Mouse (Mus musculus) kidney, embryonic 14.5 days (tissue): ENCODE measurements around the gene Abcb9. TPM values are rescaled to one million over a fixed set of nuclear protein-coding genes. Genes with fewer than 3 reads are reported as not detected.

ENCODE experiments used
- ATAC-seq: fragments of 200-750 bp; cut with Nextera tagmentation; 2 replicates; pipeline ENCODE4 v1.8.0; 2017; ENCODE audit warnings: moderate number of reproducible peaks, mild to moderate bottlenecking, moderate TSS enrichment, moderate library complexity; ENCODE audit not compliant: low FRiP score, low TSS enrichment
- H3K27ac ChIP-seq: fragments of 300-500 bp; sonication (generic); 2 replicates; pipeline ENCODE4 v1.5.1; 2014; ENCODE audit warnings: low read depth, mild to moderate bottlenecking, low read length, moderate library complexity, mixed read lengths
- H3K27me3 ChIP-seq: fragments of 300-500 bp; sonication (generic); 2 replicates; pipeline ENCODE4 v1.6.1; 2014; ENCODE audit warnings: mild to moderate bottlenecking, low read length; ENCODE audit not compliant: control insufficient read depth, insufficient read depth
- H3K36me3 ChIP-seq: fragments of 300-500 bp; sonication (generic); 2 replicates; pipeline ENCODE4 v1.6.1; 2014; ENCODE audit warnings: low read length, mixed read lengths; ENCODE audit not compliant: control insufficient read depth, insufficient read depth
- H3K4me1 ChIP-seq: fragments of 300-500 bp; sonication (generic); 2 replicates; pipeline ENCODE4 v1.6.1; 2014; ENCODE audit warnings: low read length, mixed read lengths; ENCODE audit not compliant: control insufficient read depth, insufficient read depth
- H3K4me2 ChIP-seq: fragments of 300-500 bp; sonication (generic); replicated peaks from 2 replicates; pipeline ENCODE4 v1.6.1; 2014; ENCODE audit warnings: low read depth, mild to moderate bottlenecking, low read length
- H3K4me3 ChIP-seq: fragments of 300-500 bp; sonication (generic); 2 replicates; pipeline ENCODE4 v1.5.1; 2014; ENCODE audit warnings: mild to moderate bottlenecking, low read length
- H3K9ac ChIP-seq: fragments of 300-500 bp; sonication (generic); 2 replicates; pipeline ENCODE4 v1.6.1; 2014; ENCODE audit warnings: low read depth, mild to moderate bottlenecking, low read length, moderate library complexity
- H3K9me3 ChIP-seq: fragments of 300-500 bp; sonication (generic); 2 replicates; pipeline ENCODE4 v1.6.1; 2016; ENCODE audit warnings: low read length; ENCODE audit not compliant: control insufficient read depth
- WGBS: fragments of 180-500 bp; shearing (Covaris S2); extraction: QIAGEN DNeasy Blood & Tissue Kit; methylation state at CpG from one replicate; pipeline ENCODE4 v1.1.7; 2014; 5-methylcytosine and 5-hydroxymethylcytosine counted together
- polyA plus RNA-seq: library from polyadenylated mRNA; unstranded; fragments of >200 nt; fragmentation: Nextera tagmentation; extraction: Ambion mirVana; gene quantifications from 2 replicates; pipeline ENCODE4 v1.2.1, GENCODE M21; 2014

Gene Abcb9
- 0.44 and 0.97 TPM in 2 replicates for polyA plus RNA-seq

DNA sequence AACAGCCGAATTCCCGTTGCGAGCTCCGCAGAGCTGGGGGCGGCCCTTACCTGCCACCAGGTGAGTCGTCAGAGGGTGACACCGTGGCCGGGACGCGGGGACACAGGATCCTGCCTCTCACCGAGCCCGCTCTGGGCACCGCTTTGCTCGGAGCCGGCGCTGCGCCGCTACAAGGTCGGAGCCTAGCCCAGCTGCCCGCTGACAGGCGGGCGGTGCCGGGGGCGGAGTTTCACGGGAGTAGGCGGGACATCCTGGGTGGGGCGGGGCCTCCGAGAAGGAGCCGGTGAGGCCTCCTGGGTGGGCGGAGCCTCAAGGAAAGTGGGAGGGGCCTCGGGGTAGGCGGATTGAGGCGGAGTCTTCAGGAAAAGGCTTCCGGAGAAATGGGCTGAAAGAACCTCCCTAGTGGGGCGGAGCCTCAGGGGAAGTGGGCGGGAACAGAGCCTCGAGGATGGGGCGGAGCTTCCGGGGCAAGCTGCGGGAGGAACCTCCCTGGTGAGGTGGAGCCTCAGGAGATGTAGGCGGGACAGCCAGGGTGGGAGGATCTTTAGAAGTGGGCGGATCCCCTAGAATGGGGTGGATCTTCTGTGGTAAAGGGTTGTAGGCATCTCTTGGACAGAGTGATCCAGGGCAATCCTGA lies at the start of gene Abcb9:
Abcb9 (minus strand) TSS at position 203 of the 637 bp plus-strand sequence.
- WGBS, result 1% methylated on average over 42 of the region's 42 CpGs

DNA sequence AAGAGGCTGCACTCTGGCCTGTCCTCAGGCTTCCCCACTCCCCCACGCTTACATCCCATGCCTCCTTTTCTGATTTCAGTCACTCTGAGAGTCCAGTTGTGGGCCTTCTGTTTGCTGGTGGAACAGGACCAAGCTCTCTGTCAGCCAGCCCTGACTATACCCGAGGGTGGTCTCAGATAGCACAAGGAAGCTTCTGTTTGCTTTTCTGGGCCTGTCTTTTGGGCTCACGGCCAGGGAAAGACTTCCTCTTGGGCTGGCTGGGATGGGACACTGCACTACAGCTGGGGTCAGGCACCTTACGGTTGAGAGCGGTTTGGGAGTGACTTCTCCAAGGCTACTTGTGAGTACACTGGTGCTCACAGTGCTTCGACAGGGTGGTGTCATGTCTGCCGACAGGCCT lies 42.5 kb upstream of the Abcb9 start:
- 74% methylated on average over 7 of the region's 7 CpGs for WGBS
- H3K36me3 ChIP-seq, result peaks cover 12% of the 10 kb centered on the region
- H3K4me1 ChIP-seq, result no peaks in the 10 kb centered on the region
- H3K27ac ChIP-seq, result no peak overlapping the region
- no peaks in the 10 kb centered on the region for H3K9me3 ChIP-seq
- no peak overlapping the region for H3K4me3 ChIP-seq
- H3K27me3 ChIP-seq, result no peaks in the 10 kb centered on the region
- no peak overlapping the region for H3K4me2 ChIP-seq
- H3K9ac ChIP-seq, result no peak overlapping the region
- no peak for ATAC-seq

More for the DNA sequence above, at the start of gene Abcb9:
- Histone ChIP-seq H3K36me3 (no peaks in the 10 kb centered on the region), H3K4me3 (peak within 1 kb of the TSS; percentile 44), H3K27ac (no peak within 1 kb of the TSS), H3K9ac (peak within 1 kb of the TSS; percentile 57), H3K27me3 (no peaks in the 10 kb centered on the region), H3K9me3 (no peaks in the 10 kb centered on the region), H3K4me1 (peaks cover 9% of the 10 kb centered on the region; the same call in 1 of the 2 replicates), H3K4me2 (peak within 1 kb of the TSS; percentile 94)
- peak; percentile 79 for ATAC-seq

DNA sequence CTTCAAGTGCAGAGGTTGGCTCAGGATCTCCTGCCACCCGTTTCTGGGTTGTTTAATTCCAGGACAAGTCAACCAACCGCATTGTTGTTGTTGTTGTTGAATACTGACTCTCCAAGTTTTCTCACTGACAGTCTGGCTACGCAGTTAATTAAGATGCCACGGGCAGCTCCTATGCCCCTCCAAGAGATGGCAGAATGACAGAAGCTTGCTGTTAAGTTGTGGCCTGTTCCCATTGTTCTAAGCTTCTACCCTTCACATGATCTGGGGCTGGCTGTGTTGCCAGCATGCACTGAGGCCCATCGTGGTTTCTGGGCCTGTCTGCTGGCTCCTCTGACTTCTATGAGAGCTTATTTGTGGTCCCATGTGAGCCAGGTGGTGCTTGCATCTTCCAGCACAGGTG lies 38.7 kb upstream of the Abcb9 start:
- 80% methylated on average over 5 of the region's 5 CpGs for WGBS
- H3K4me3 ChIP-seq, result no peak overlapping the region
- ATAC-seq, result no peak

DNA sequence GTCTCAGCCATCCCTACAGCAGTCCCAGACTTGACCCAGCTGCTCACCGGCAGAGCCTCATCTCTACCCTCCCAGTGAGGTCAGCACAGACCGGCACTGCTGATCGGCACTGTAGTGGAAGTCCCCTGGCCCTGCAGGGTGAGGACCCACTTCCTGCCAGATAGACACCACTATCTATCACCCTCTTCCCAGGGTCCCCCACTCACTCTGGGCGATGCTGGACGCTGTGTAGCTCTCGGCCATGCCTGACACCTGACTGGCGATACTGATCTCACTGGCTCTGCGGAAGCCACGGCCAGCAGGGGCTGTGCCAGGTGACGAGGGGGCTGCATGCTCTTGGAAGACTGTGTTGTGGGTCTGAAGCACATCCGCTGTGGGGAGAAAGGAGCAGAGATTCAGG lies 29.5 kb upstream of the Abcb9 start:
- Histone ChIP-seq H3K4me1 (no peaks in the 10 kb centered on the region), H3K9ac (no peak overlapping the region), H3K4me2 (no peak overlapping the region), H3K4me3 (no peak overlapping the region), H3K9me3 (no peaks in the 10 kb centered on the region), H3K27ac (no peak overlapping the region), H3K36me3 (peaks cover 55% of the 10 kb centered on the region), H3K27me3 (no peaks in the 10 kb centered on the region)
- ATAC-seq, result no peak
- WGBS, result 90% methylated on average over 11 of the region's 11 CpGs

More for the DNA sequence above, 38.7 kb upstream of the Abcb9 start:
- no peaks in the 10 kb centered on the region for H3K9me3 ChIP-seq
- H3K9ac ChIP-seq, result no peak overlapping the region
- no peak overlapping the region for H3K4me2 ChIP-seq
- H3K27ac ChIP-seq, result no peak overlapping the region
- no peaks in the 10 kb centered on the region for H3K4me1 ChIP-seq
- no peaks in the 10 kb centered on the region for H3K27me3 ChIP-seq
- H3K36me3 ChIP-seq, result peaks cover 21% of the 10 kb centered on the region

GRCm38 (mm10) chr5:124122357-124122756 lies 26.8 kb upstream of the Abcb9 start:
- H3K9ac ChIP-seq, result no peak overlapping the region
- H3K9me3 ChIP-seq, result no peaks in the 10 kb centered on the region
- ATAC-seq, result no peak
- H3K27me3 ChIP-seq, result no peaks in the 10 kb centered on the region
- H3K27ac ChIP-seq, result no peak overlapping the region
- H3K4me2 ChIP-seq, result no peak overlapping the region
- H3K4me3 ChIP-seq, result no peak overlapping the region
- peaks cover 60% of the 10 kb centered on the region for H3K36me3 ChIP-seq
- WGBS, result 92% methylated on average over 18 of the region's 18 CpGs
- H3K4me1 ChIP-seq, result peaks cover 3% of the 10 kb centered on the region

DNA sequence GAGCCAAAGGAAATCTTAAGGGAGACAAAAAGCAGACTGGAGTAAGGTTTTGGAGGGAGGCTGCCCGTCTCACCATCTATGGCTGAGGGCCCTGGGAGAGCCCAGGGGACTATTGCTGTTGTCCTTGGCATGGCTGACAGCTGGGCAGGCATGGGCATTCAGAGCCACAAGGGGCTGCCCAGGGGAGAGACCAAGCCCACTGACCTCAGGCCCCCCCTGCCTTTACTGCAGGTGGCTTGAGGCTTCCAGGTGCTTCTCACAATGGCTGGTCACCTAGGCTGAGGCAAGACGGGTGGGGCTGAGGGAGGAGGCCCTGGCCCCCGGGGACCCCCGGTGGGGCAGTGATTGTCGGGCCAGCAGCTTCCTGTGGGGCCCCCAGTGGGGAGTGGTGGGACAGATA lies 23.6 kb upstream of the Abcb9 start:
- Histone ChIP-seq H3K27me3 (no peaks in the 10 kb centered on the region), H3K4me3 (no peak overlapping the region), H3K4me2 (no peak overlapping the region), H3K9ac (no peak overlapping the region), H3K27ac (no peak overlapping the region), H3K9me3 (no peaks in the 10 kb centered on the region), H3K36me3 (peaks cover 62% of the 10 kb centered on the region), H3K4me1 (peaks cover 13% of the 10 kb centered on the region)
- ATAC-seq, result no peak
- 69% methylated on average over 5 of the region's 5 CpGs for whole genome bisulfite sequencing

- Histone ChIP-seq H3K4me3 (peak within 1 kb of the TSS; percentile 98), H3K36me3 (peaks cover 38% of the 10 kb centered on the region), H3K9ac (peak within 1 kb of the TSS; percentile 94), H3K27ac (peak within 1 kb of the TSS; percentile 85), H3K27me3 (no peaks in the 10 kb centered on the region), H3K4me1 (peaks cover 24% of the 10 kb centered on the region), H3K4me2 (peak within 1 kb of the TSS; percentile 97), H3K9me3 (no peaks in the 10 kb centered on the region)
- ATAC-seq, result peak; percentile 7
- 2% methylated on average over 64 of the region's 64 CpGs for WGBS
Observed at GRCm38 (mm10) chr5:124115990-124116845, 20.6 kb upstream of the Abcb9 start, which contains the start of gene Arl6ip4. Gene Arl6ip4, plus strand, starts transcription at chr5:124116089.

DNA sequence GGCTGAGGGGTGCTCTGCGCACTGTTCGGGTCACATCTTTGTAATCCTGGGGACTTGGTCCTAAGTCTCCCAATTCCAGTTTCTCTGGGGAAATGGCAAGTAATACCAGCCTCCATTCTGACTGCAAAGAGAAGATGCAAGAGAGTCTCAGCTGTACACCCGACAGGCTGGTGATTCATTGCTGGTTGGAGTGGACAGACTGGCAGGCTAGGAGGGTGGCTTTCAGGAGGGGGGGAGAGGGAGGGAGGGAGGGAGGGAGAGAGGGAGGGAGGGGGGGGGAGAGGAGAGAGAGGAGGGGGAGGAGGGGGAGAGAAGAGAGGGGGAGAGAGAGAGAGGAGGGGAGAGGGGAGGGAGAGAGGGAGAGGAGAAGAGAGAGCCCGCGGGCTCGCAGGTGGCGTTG lies 19.9 kb upstream of the Abcb9 start:
- peak overlapping the region; percentile 85; the same call in 1 of the 2 replicates for H3K27ac ChIP-seq

More for the DNA sequence above, 19.9 kb upstream of the Abcb9 start:
- no peaks in the 10 kb centered on the region for H3K9me3 ChIP-seq
- no peaks in the 10 kb centered on the region for H3K27me3 ChIP-seq
- peaks cover 31% of the 10 kb centered on the region for H3K36me3 ChIP-seq
- H3K4me1 ChIP-seq, result peaks cover 24% of the 10 kb centered on the region
- ATAC-seq, result no peak
- WGBS, result 22% methylated on average over 7 of the region's 7 CpGs
- peak overlapping the region; percentile 97 for H3K4me2 ChIP-seq
- H3K4me3 ChIP-seq, result peak overlapping the region; percentile 98
- peak overlapping the region; percentile 94 for H3K9ac ChIP-seq
